Comparison of ENCODE assay signal across 1 mouse cellular context in the genomic region with DNA sequence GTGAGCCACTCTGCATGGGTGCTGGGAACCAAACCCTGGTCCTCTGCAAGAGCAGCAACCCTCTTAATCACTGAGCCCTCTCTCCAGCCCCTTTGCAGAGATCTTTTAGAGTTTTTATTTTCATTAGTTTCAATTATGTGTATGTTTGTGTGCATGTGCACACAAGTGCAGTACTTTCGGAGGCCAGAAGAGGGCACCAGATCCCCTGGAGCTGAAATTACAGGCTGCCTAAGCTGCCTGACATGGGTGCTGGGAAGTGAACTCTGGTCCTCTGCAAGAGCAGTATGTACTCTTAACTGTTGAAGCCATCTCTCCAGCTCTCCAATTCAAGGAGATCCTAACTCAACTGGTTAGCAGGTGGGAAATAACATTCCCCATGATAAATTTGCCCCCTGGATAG.
TF ChIP-seq lines count a peak whose summit lies in the region.

No protein-coding gene starts in this region.

TF ChIP-seq in MEL, 35 proteins besides CTCF, POLR2A, EP300 and RAD21:
- TF ChIP-seq ZC3H11A (IDR thresholded peaks at IDR 0.05; ENCODE audit: low read depth, low read length) (0 out of 2 replicates have a peak, but pooled peaks have one; percentile 9), SMC3 (IDR thresholded peaks at IDR 0.05; ENCODE audit: low read depth, low read length) (0 out of 2 replicates have a peak, but pooled peaks have one; percentile 13), CHD1 (IDR thresholded peaks at IDR 0.05; ENCODE audit: low read depth, low read length) (no peak)
